Mouse (Mus musculus): ENCODE measurements around the gene Trip6. TPM values are rescaled to one million over a fixed set of nuclear protein-coding genes. Genes with fewer than 3 reads are reported as not detected.
A peak's percentile ranks its signal among the peaks of the same experiment; 100 is the strongest.

Trip6 gene
- polyA plus RNA-seq, 1 experiment from 2014 or later, result 102 TPM

DNA sequence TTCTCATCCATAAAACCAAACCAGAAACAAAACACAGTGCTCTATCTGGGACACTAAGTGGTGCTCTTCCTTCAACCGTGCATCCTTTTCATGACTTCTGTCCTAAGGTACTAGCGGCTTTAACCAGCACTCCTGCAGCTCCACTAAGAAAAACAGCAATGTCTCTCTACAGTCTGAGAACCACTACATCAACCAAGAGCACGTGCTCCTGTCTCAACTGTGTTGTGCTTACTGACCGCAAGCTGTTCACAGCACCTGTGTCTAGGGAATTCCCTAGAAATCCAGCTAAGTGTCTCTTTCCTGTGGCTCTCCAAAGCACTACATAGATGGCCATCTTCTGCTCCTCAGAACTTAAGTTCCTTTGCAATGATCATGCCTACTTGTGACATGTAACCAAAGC is 9.4 kb downstream of the Trip6 start:
- ATAC-seq (ENCODE audit: low FRiP score, low TSS enrichment), result no peak
- Histone ChIP-seq H3K27me3 (ENCODE audit: insufficient read depth, low read length) (no peaks in the 10 kb centered on the region), H3K4me3 (ENCODE audit: low read length) (peak overlapping the region; percentile 94), H3K36me3 (ENCODE audit: insufficient read depth, low read length) (peaks cover 58% of the 10 kb centered on the region), H3K4me1 (ENCODE audit: insufficient read depth, low read length) (peaks cover 32% of the 10 kb centered on the region), H3K9ac (replicated peaks; ENCODE audit: low read length) (peak overlapping the region; percentile 99), H3K27ac (ENCODE audit: low read length) (no peak overlapping the region), H3K9me3 (ENCODE audit: low read length) (no peaks in the 10 kb centered on the region), H3K4me2 (replicated peaks; ENCODE audit: low read depth, low read length) (peak overlapping the region; percentile 67)
- 28% methylated on average over 4 of the region's 4 CpGs for WGBS

DNA sequence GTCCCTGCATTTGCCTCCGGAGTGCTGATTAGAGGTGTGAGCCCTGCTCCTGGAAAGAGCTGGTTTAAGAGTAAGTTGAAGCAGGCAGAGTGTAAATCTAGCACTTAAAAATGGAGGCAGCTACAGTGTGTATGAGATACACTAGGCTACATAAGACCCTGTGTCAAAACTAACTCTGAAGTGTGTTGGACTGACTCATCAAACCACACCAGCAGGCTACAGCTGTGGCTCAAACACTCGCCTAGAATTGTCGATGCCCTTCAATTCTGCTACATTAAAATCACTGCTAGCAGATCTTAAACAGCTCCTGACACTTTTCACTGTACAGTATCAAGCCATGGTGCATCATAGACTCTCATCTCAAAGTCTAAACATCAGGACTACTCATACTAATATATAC is 10.0 kb downstream of the Trip6 start:
- no peak for ATAC-seq (ENCODE audit: low FRiP score, low TSS enrichment)
- Histone ChIP-seq H3K9ac (replicated peaks; ENCODE audit: low read length) (peak overlapping the region; percentile 99; the same call in 1 of the 2 replicates), H3K4me3 (ENCODE audit: low read length) (peak overlapping the region; percentile 94; the same call in 1 of the 2 replicates), H3K27ac (ENCODE audit: low read length) (no peak overlapping the region), H3K36me3 (ENCODE audit: insufficient read depth, low read length) (peaks cover 58% of the 10 kb centered on the region), H3K27me3 (ENCODE audit: insufficient read depth, low read length) (no peaks in the 10 kb centered on the region), H3K9me3 (ENCODE audit: low read length) (no peaks in the 10 kb centered on the region), H3K4me2 (replicated peaks; ENCODE audit: low read depth, low read length) (no peak overlapping the region), H3K4me1 (ENCODE audit: insufficient read depth, low read length) (peaks cover 32% of the 10 kb centered on the region)
- 81% methylated on average over 3 of the region's 3 CpGs for WGBS

- Histone ChIP-seq H3K36me3 (ENCODE audit: insufficient read depth, low read length) (peaks cover 58% of the 10 kb centered on the region), H3K4me3 (ENCODE audit: low read length) (no peak overlapping the region), H3K9me3 (ENCODE audit: low read length) (no peaks in the 10 kb centered on the region), H3K27me3 (ENCODE audit: insufficient read depth, low read length) (no peaks in the 10 kb centered on the region), H3K9ac (replicated peaks; ENCODE audit: low read length) (peak overlapping the region; percentile 36; the same call in 1 of the 2 replicates), H3K4me2 (replicated peaks; ENCODE audit: low read depth, low read length) (no peak overlapping the region), H3K4me1 (ENCODE audit: insufficient read depth, low read length) (peaks cover 32% of the 10 kb centered on the region), H3K27ac (ENCODE audit: low read length) (no peak overlapping the region)
- WGBS, result 95% methylated on average over 4 of the region's 4 CpGs
- ATAC-seq (ENCODE audit: low FRiP score, low TSS enrichment), result no peak
Observed at GRCm38 (mm10) chr5:137303609-137304008, 10.6 kb downstream of the Trip6 start.

DNA sequence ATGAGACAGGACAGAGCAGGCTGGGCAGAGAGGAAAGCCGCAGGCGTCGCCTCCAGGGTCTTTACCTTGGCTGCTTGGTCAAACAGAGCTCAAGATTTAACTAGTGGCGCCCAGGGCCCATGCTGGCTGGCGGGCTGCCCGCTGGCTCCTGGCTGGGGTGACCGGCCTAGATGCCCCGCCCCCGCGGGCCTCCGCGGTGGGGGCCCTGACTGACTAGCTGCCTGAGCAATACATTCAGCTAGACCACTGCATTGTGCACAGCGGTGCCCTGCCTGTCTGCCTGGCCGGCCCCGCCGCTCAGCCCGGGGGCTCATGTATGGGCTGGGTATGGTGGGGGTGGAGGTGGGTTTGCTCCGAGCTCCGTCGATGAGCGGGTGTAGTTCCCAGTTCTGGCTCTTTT is 13.0 kb downstream of the Trip6 start:
- H3K27ac ChIP-seq (ENCODE audit: low read length), result no peak overlapping the region
- no peak overlapping the region for H3K4me3 ChIP-seq (ENCODE audit: low read length)
- H3K4me1 ChIP-seq (ENCODE audit: insufficient read depth, low read length), result peaks cover 24% of the 10 kb centered on the region
- 0 out of 2 replicates have a peak, but pooled peaks have one; percentile 37 for ATAC-seq (ENCODE audit: low FRiP score, low TSS enrichment)
- 86% methylated on average over 21 of the region's 21 CpGs for WGBS
- no peaks in the 10 kb centered on the region for H3K27me3 ChIP-seq (ENCODE audit: insufficient read depth, low read length)
- H3K4me2 ChIP-seq (replicated peaks; ENCODE audit: low read depth, low read length), result no peak overlapping the region
- H3K9ac ChIP-seq (replicated peaks; ENCODE audit: low read length), result no peak overlapping the region
- no peaks in the 10 kb centered on the region for H3K9me3 ChIP-seq (ENCODE audit: low read length)
- peaks cover 78% of the 10 kb centered on the region for H3K36me3 ChIP-seq (ENCODE audit: insufficient read depth, low read length)

- H3K9ac ChIP-seq (replicated peaks; ENCODE audit: low read length), result no peak overlapping the region
- peaks cover 89% of the 10 kb centered on the region for H3K36me3 ChIP-seq (ENCODE audit: insufficient read depth, low read length)
- ATAC-seq (ENCODE audit: low FRiP score, low TSS enrichment), result no peak
- no peak overlapping the region for H3K27ac ChIP-seq (ENCODE audit: low read length)
- WGBS, result 85% methylated on average over 7 of the region's 7 CpGs
- no peaks in the 10 kb centered on the region for H3K27me3 ChIP-seq (ENCODE audit: insufficient read depth, low read length)
- H3K4me1 ChIP-seq (ENCODE audit: insufficient read depth, low read length), result peaks cover 12% of the 10 kb centered on the region
- H3K9me3 ChIP-seq (ENCODE audit: low read length), result no peaks in the 10 kb centered on the region
- H3K4me3 ChIP-seq (ENCODE audit: low read length), result no peak overlapping the region
- H3K4me2 ChIP-seq (replicated peaks; ENCODE audit: low read depth, low read length), result no peak overlapping the region
Observed at GRCm38 (mm10) chr5:137299240-137299639, 15.0 kb downstream of the Trip6 start.

DNA sequence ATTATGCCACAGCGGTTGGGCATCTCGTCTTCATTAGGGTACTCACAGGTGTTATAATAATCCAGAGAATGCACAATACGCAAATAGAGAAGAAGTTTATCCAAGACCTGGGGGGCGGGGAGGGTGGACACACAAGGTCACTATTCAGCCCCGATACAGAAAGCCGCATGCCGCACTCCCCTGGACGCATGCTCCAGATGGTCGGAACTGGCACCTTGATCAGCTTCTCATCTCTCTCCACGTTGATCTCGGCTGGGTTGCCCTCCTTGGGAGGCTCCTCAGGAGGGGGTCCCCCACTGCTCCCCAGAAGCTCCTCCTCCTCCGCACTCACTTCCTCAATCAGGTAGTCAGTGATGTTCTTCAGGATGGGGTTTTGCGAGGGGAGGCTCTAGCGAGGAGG is 17.1 kb downstream of the Trip6 start:
- Histone ChIP-seq H3K27me3 (ENCODE audit: insufficient read depth, low read length) (no peaks in the 10 kb centered on the region; the same call in none of the 2 replicates), H3K27ac (ENCODE audit: low read length) (no peak overlapping the region), H3K36me3 (ENCODE audit: insufficient read depth, low read length) (peaks cover 69% of the 10 kb centered on the region), H3K9ac (replicated peaks; ENCODE audit: low read length) (no peak overlapping the region), H3K9me3 (ENCODE audit: low read length) (no peaks in the 10 kb centered on the region), H3K4me2 (replicated peaks; ENCODE audit: low read depth, low read length) (no peak overlapping the region), H3K4me1 (ENCODE audit: insufficient read depth, low read length) (peaks cover 14% of the 10 kb centered on the region), H3K4me3 (ENCODE audit: low read length) (no peak overlapping the region)
- ATAC-seq (ENCODE audit: low FRiP score, low TSS enrichment), result no peak
- 91% methylated on average over 14 of the region's 14 CpGs for WGBS

DNA sequence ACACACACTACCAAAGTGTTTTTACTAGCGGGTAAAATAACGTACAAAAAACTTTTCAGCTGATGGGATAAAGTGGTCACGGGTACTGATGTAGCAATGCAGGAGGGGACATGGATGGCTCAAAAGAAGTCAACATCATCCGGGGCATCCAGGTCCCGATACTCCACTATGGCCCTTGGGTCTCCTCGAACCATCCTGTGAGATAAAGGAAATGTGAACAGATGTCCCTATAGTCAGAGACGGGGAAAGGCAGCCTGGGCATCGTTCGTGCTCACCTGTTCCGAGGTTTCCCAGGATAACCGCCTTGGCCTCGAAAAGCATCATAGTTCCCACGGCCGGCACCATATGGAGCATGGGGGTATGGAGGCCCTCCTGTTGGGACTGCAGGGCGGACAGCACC is 18.5 kb downstream of the Trip6 start:
- ATAC-seq (ENCODE audit: low FRiP score, low TSS enrichment), result no peak
- Histone ChIP-seq H3K27me3 (ENCODE audit: insufficient read depth, low read length) (peaks cover 7% of the 10 kb centered on the region), H3K4me2 (replicated peaks; ENCODE audit: low read depth, low read length) (no peak overlapping the region), H3K9ac (replicated peaks; ENCODE audit: low read length) (no peak overlapping the region), H3K9me3 (ENCODE audit: low read length) (no peaks in the 10 kb centered on the region), H3K4me1 (ENCODE audit: insufficient read depth, low read length) (peaks cover 14% of the 10 kb centered on the region), H3K27ac (ENCODE audit: low read length) (no peak overlapping the region), H3K36me3 (ENCODE audit: insufficient read depth, low read length) (peaks cover 56% of the 10 kb centered on the region), H3K4me3 (ENCODE audit: low read length) (no peak overlapping the region)
- WGBS, result 92% methylated on average over 15 of the region's 15 CpGs

DNA sequence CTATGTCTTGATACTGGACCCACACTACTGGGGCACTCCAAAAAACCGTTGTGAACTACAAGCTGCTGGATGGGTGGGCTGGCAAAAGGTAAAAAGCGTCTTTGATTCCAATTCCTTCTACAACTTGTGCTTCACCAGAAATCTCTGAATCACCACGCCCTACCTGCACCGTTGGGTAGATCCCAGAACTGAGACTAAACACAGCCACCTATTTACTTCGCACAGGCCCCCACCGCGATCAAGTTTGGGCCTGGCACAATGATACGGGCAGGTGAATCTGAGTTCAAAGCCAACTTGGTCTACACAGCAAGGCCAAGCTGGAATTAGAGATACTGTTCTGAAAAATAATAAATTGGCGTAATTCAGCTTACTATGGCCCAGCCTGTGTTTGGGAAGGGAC is 18.9 kb downstream of the Trip6 start:
- Histone ChIP-seq H3K4me3 (ENCODE audit: low read length) (peak overlapping the region; percentile 63), H3K36me3 (ENCODE audit: insufficient read depth, low read length) (peaks cover 52% of the 10 kb centered on the region), H3K27ac (ENCODE audit: low read length) (no peak overlapping the region), H3K4me1 (ENCODE audit: insufficient read depth, low read length) (peaks cover 14% of the 10 kb centered on the region), H3K9ac (replicated peaks; ENCODE audit: low read length) (peak overlapping the region; percentile 76), H3K9me3 (ENCODE audit: low read length) (no peaks in the 10 kb centered on the region), H3K27me3 (ENCODE audit: insufficient read depth, low read length) (peaks cover 11% of the 10 kb centered on the region), H3K4me2 (replicated peaks; ENCODE audit: low read depth, low read length) (peak overlapping the region; percentile 98)
- WGBS, result 81% methylated on average over 9 of the region's 9 CpGs
- no peak for ATAC-seq (ENCODE audit: low FRiP score, low TSS enrichment)

DNA sequence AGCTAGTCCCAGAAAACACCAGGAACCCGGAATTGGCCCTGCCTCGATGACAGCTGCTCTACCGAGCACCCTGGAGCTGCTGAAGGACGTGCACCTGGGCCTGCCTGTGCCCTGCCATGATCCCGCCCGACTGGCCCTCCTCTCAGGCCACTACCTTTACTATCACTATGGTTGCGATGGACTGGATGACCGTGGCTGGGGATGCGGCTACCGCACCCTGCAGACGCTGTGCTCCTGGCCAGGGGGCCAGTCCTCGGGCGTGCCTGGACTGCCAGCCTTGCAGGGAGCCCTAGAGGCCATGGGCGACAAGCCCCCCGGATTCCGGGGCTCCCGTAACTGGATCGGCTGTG is 19.5 kb downstream of the Trip6 start:
- 5% methylated on average over 18 of the region's 18 CpGs for WGBS
- peak; percentile 60 for ATAC-seq (ENCODE audit: low FRiP score, low TSS enrichment)
- H3K4me2 ChIP-seq (replicated peaks; ENCODE audit: low read depth, low read length), result peak overlapping the region; percentile 98
- peaks cover 17% of the 10 kb centered on the region for H3K27me3 ChIP-seq (ENCODE audit: insufficient read depth, low read length)
- peak overlapping the region; percentile 63 for H3K4me3 ChIP-seq (ENCODE audit: low read length)
- peaks cover 14% of the 10 kb centered on the region for H3K4me1 ChIP-seq (ENCODE audit: insufficient read depth, low read length)
- peaks cover 46% of the 10 kb centered on the region for H3K36me3 ChIP-seq (ENCODE audit: insufficient read depth, low read length)
- peak overlapping the region; percentile 76 for H3K9ac ChIP-seq (replicated peaks; ENCODE audit: low read length)
- H3K9me3 ChIP-seq (ENCODE audit: low read length), result no peaks in the 10 kb centered on the region
- H3K27ac ChIP-seq (ENCODE audit: low read length), result peak overlapping the region; percentile 85

DNA sequence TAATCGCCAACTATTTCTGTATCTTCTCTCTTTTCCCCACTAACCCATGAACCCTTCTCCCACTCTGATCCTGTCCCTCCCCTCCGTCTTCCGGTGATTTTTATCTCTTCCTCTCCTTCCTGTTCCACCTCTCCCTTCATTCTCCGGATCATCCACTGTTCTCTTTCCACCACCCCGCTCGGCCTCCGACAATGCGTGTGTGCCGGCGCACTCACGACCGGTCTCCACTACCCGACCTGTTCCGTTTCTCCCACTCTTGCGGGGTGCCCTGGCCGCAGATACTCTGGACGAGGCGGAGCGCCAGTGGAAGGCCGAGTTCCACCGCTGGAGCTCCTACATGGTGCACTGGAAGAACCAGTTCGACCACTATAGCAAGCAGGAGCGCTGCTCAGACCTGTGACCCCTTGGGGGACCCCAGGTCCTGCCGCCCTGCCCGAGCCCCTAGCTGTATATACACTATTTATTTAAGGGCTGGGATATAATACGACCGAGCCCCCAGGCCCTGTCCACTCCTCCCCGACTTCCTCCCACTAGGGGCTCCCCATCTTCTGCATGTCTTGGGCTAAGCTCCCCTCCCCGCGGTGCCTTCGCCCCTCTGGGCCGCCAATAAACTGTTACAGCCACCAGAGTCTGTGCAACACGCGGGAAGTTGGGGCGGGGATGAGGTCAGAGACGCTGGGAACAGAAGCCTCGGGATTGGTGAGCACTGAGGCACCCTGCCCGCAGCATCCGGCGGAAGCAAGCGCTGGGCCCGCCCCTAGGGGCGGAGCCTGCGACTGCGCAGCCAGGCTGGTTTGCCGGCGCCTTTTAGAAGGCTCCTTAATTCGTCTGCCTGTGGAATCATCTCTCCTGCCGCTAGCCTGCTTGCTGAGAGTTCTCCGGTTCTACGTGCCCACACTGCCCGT is 20.1 kb downstream of the Trip6 start, which contains the start of gene Ufsp1:
Ufsp1 (plus strand) TSS at position 791 of the 905 bp plus-strand sequence.
- Histone ChIP-seq H3K4me3 (ENCODE audit: low read length) (peak within 1 kb of the TSS; percentile 63), H3K4me1 (ENCODE audit: insufficient read depth, low read length) (peaks cover 16% of the 10 kb centered on the region), H3K27ac (ENCODE audit: low read length) (peak within 1 kb of the TSS; percentile 96), H3K9ac (replicated peaks; ENCODE audit: low read length) (peak within 1 kb of the TSS; percentile 82), H3K9me3 (ENCODE audit: low read length) (no peaks in the 10 kb centered on the region), H3K27me3 (ENCODE audit: insufficient read depth, low read length) (peaks cover 23% of the 10 kb centered on the region), H3K36me3 (ENCODE audit: insufficient read depth, low read length) (peaks cover 40% of the 10 kb centered on the region), H3K4me2 (replicated peaks; ENCODE audit: low read depth, low read length) (peak within 1 kb of the TSS; percentile 98)
- peak; percentile 93 for ATAC-seq (ENCODE audit: low FRiP score, low TSS enrichment)
- 0% methylated on average over 52 of the region's 52 CpGs for WGBS
